Comparison of ENCODE assay signal across 8 mouse cellular contexts in the genomic region with DNA sequence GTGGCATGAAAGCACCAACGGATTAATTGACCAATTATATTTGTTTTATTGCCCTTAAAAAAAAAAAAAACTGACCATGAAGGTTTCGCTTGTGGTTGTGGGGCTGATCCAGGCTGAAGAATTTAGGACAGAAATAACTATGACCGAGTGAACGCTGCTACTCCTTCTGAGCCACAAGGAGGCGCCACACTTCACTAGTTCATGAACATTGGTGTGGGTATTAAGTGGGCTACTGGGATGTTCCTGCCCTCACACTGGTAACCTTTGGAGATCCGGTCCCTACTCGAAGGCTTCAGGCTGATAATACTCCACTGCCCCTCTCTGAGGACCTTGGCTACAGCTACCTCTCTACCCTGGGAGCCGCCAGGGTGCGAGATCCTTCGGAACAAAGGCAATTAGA. TPM values are rescaled to one million over a fixed set of nuclear protein-coding genes. Genes with fewer than 3 reads are reported as not detected.
DNase-seq lines count a peak whose midpoint lies in the region; ATAC-seq lines count a peak whose summit lies in the region.

No protein-coding gene starts in this region.

- no peaks in the 10 kb centered on the region for H3K27me3 ChIP-seq in heart, embryonic 11.5 days (ENCODE audit: control insufficient read depth, insufficient read depth, low read length)

- no peaks in the 10 kb centered on the region for H3K4me1 ChIP-seq in heart, embryonic 11.5 days (ENCODE audit: control insufficient read depth, insufficient read depth, low read length)

- no peak overlapping the region for H3K9ac ChIP-seq in heart, embryonic 11.5 days (ENCODE audit: low read depth, low read length)

- peak; percentile 49 for DNase-seq in heart, postnatal 4 days
- DNase-seq in right cerebral cortex, postnatal 14 days: peak; percentile 56
- DNase-seq in right cerebral cortex, postnatal 36 days (ENCODE audit: low spot score in 2 of 2): no peak
- DNase-seq in cerebellum, postnatal 36 days: peak; percentile 48 to 64
- DNase-seq in lung, postnatal 36 days: peak; percentile 3
- DNase-seq in gastrocnemius, adult 18-20 months (ENCODE audit: low spot score): no peak
- no peak for DNase-seq in B cell, adult 2 months

- H3K27ac ChIP-seq in heart, embryonic 11.5 days (ENCODE audit: low read depth, low read length): no peak overlapping the region

- H3K4me2 ChIP-seq in heart, embryonic 11.5 days: no peak overlapping the region

- no peak overlapping the region for H3K4me3 ChIP-seq in heart, embryonic 11.5 days (ENCODE audit: low read depth, low read length)

- WGBS in heart, embryonic 11.5 days (ENCODE audit: insufficient replicate concordance): 53% methylated on average over 10 of the region's 10 CpGs

- ATAC-seq in heart, embryonic 11.5 days (replicated peaks; ENCODE audit: insufficient number of reproducible peaks, low FRiP score, low TSS enrichment): no peak

- no peaks in the 10 kb centered on the region for H3K9me3 ChIP-seq in heart, embryonic 11.5 days (replicated peaks; ENCODE audit: control insufficient read depth, low read length)

- H3K36me3 ChIP-seq in heart, embryonic 11.5 days (ENCODE audit: control insufficient read depth, insufficient read depth, low read length): no peaks in the 10 kb centered on the region

RNA-seq across cellular contexts. Expression of a gene that starts 42.9 kb away (rescaled TPM):
- 1 to 10 TPM; 7.0 to 7.9 TPM for total RNA-seq in heart, postnatal 4 days (2021)
- 1.5 and 1.9 TPM in 2 replicates for polyA plus RNA-seq in heart, embryonic 11.5 days (2014; fragmentation: Nextera tagmentation; extraction: Ambion mirVana)
- total RNA-seq in gastrocnemius, adult 18-20 months (2021): 1 to 10 TPM in 1 of 2 experiments, under 1 TPM in 1; 0.91 to 1.1 TPM

Comparison
In these comparisons a context has a peak if more than half of its experiments do, and no peak if none do; other contexts are left out.
1. DNase-seq: peak in heart, postnatal 4 days (single experiment), right cerebral cortex, postnatal 14 days (single experiment), cerebellum, postnatal 36 days (2 of 2) and lung, postnatal 36 days (single experiment); none in right cerebral cortex, postnatal 36 days (0 of 2), gastrocnemius, adult 18-20 months (single experiment) and B cell, adult 2 months (0 of 2).